Mouse (Mus musculus) forebrain, embryonic 13.5 days (tissue): ENCODE data around the gene Celf2. TPM values are rescaled to one million over a fixed set of nuclear protein-coding genes. Genes with fewer than 3 reads are reported as not detected.
A peak's percentile ranks its signal among the peaks of the same experiment; 100 is the strongest.

Source experiments
- ATAC-seq: fragments of 200-750 bp; cut with Nextera tagmentation; 2 replicates; pipeline ENCODE4 v1.8.0; 2017
- H3K27ac ChIP-seq: fragments of 300-500 bp; sonication (generic); 2 replicates; pipeline ENCODE4 v1.5.1; 2015; ENCODE audit warnings: inconsistent platforms, mild to moderate bottlenecking, moderate library complexity
- H3K27me3 ChIP-seq: fragments of 300-500 bp; sonication (generic); 2 replicates; pipeline ENCODE4 v1.6.1; 2015; ENCODE audit warnings: mild to moderate bottlenecking, inconsistent platforms
- H3K36me3 ChIP-seq: fragments of 300-500 bp; sonication (generic); 2 replicates; pipeline ENCODE4 v1.6.1; 2015; ENCODE audit warnings: mild to moderate bottlenecking, inconsistent platforms; ENCODE audit not compliant: poor library complexity, severe bottlenecking
- H3K4me1 ChIP-seq: fragments of 300-500 bp; sonication (generic); 2 replicates; pipeline ENCODE4 v1.6.1; 2015; ENCODE audit warnings: inconsistent platforms
- H3K4me2 ChIP-seq: fragments of 300-500 bp; sonication (generic); 2 replicates; pipeline ENCODE4 v1.6.1; 2015; ENCODE audit warnings: inconsistent platforms, mild to moderate bottlenecking, moderate library complexity
- H3K4me3 ChIP-seq: fragments of 300-500 bp; sonication (generic); 2 replicates; pipeline ENCODE4 v1.5.1; 2015; ENCODE audit warnings: mild to moderate bottlenecking, inconsistent platforms
- H3K9ac ChIP-seq: fragments of 300-500 bp; sonication (generic); 2 replicates; pipeline ENCODE4 v1.6.1; 2015; ENCODE audit warnings: mild to moderate bottlenecking, inconsistent platforms
- H3K9me3 ChIP-seq: fragments of 300-500 bp; sonication (generic); replicated peaks from 2 replicates; pipeline ENCODE4 v1.6.1; 2016; ENCODE audit warnings: inconsistent platforms
- WGBS: fragments of 180-500 bp; shearing (Covaris S2); methylation state at CpG from one replicate; pipeline ENCODE4 v1.1.7; 2015; 5-methylcytosine and 5-hydroxymethylcytosine counted together
- polyA plus RNA-seq: library from polyadenylated mRNA; unstranded; fragments of >200 nt; fragmentation: Nextera tagmentation; extraction: Ambion mirVana; gene quantifications from 2 replicates; pipeline ENCODE4 v1.2.1, GENCODE M21; 2015

Gene Celf2
- polyA plus RNA-seq, 1 experiment from 2014 or later = 226 TPM

- Histone ChIP-seq H3K9me3 (no peaks in the 10 kb centered on the region), H3K27ac (no peak overlapping the region), H3K36me3 (peaks cover 4% of the 10 kb centered on the region; the same call in 1 of the 2 replicates), H3K9ac (no peak overlapping the region), H3K4me2 (no peak overlapping the region), H3K27me3 (no peaks in the 10 kb centered on the region), H3K4me1 (peaks cover 25% of the 10 kb centered on the region), H3K4me3 (no peak overlapping the region)
- ATAC-seq = no peak
- WGBS = 94% methylated on average over 1 of the region's 1 CpGs
These were observed 804.6 kb downstream of the Celf2 start for GRCm38 (mm10) chr2:6704804-6705203.

GRCm38 (mm10) chr2:6704342-6704741 is 805.0 kb downstream of the Celf2 start:
- H3K9me3 ChIP-seq = no peaks in the 10 kb centered on the region
- peaks cover 25% of the 10 kb centered on the region for H3K4me1 ChIP-seq
- no peak for ATAC-seq
- no peak overlapping the region for H3K4me3 ChIP-seq
- peaks cover 7% of the 10 kb centered on the region; the same call in 1 of the 2 replicates for H3K36me3 ChIP-seq
- no peak overlapping the region for H3K4me2 ChIP-seq
- H3K27ac ChIP-seq = no peak overlapping the region
- no peaks in the 10 kb centered on the region for H3K27me3 ChIP-seq
- no peak overlapping the region for H3K9ac ChIP-seq
- WGBS = 91% methylated on average over 7 of the region's 7 CpGs

GRCm38 (mm10) chr2:6696326-6696725 is 813.0 kb downstream of the Celf2 start:
- Histone ChIP-seq H3K4me3 (no peak overlapping the region), H3K4me2 (no peak overlapping the region), H3K4me1 (no peaks in the 10 kb centered on the region), H3K27me3 (no peaks in the 10 kb centered on the region), H3K9ac (no peak overlapping the region), H3K27ac (no peak overlapping the region), H3K9me3 (no peaks in the 10 kb centered on the region), H3K36me3 (peaks cover 7% of the 10 kb centered on the region; the same call in 1 of the 2 replicates)
- no peak for ATAC-seq
- 93% methylated on average over 1 of the region's 1 CpGs for WGBS

- Histone ChIP-seq H3K9ac (no peak overlapping the region), H3K27ac (no peak overlapping the region), H3K36me3 (peaks cover 7% of the 10 kb centered on the region; the same call in 1 of the 2 replicates), H3K4me2 (no peak overlapping the region), H3K9me3 (no peaks in the 10 kb centered on the region), H3K27me3 (no peaks in the 10 kb centered on the region), H3K4me3 (no peak overlapping the region), H3K4me1 (no peaks in the 10 kb centered on the region)
- WGBS = 80% methylated on average over 4 of the region's 4 CpGs
- ATAC-seq = no peak
These were observed 813.9 kb downstream of the Celf2 start for GRCm38 (mm10) chr2:6695353-6695951.

- no peak for ATAC-seq
- no peak overlapping the region for H3K4me3 ChIP-seq
- no peaks in the 10 kb centered on the region for H3K9me3 ChIP-seq
- no peak overlapping the region for H3K9ac ChIP-seq
- no peak overlapping the region for H3K4me2 ChIP-seq
- no peaks in the 10 kb centered on the region for H3K27me3 ChIP-seq
- no peaks in the 10 kb centered on the region for H3K36me3 ChIP-seq
- 91% methylated on average over 2 of the region's 2 CpGs for WGBS
- H3K27ac ChIP-seq = no peak overlapping the region
- no peaks in the 10 kb centered on the region for H3K4me1 ChIP-seq
These were observed 819.7 kb downstream of the Celf2 start for GRCm38 (mm10) chr2:6689689-6690088.

- Histone ChIP-seq H3K36me3 (no peaks in the 10 kb centered on the region), H3K9ac (no peak overlapping the region), H3K9me3 (no peaks in the 10 kb centered on the region), H3K4me3 (no peak overlapping the region), H3K4me2 (no peak overlapping the region), H3K4me1 (no peaks in the 10 kb centered on the region), H3K27me3 (no peaks in the 10 kb centered on the region), H3K27ac (no peak overlapping the region)
- no peak for ATAC-seq
- 100% methylated on average over 1 of the region's 1 CpGs for WGBS
These were observed 831.1 kb downstream of the Celf2 start for GRCm38 (mm10) chr2:6678231-6678630.

GRCm38 (mm10) chr2:6677457-6677856 is 831.9 kb downstream of the Celf2 start:
- Histone ChIP-seq H3K27me3 (no peaks in the 10 kb centered on the region), H3K9me3 (no peaks in the 10 kb centered on the region), H3K36me3 (no peaks in the 10 kb centered on the region), H3K9ac (no peak overlapping the region), H3K4me1 (no peaks in the 10 kb centered on the region), H3K27ac (no peak overlapping the region), H3K4me2 (no peak overlapping the region), H3K4me3 (no peak overlapping the region)
- ATAC-seq = no peak

- no peak overlapping the region for H3K4me2 ChIP-seq
- no peak for ATAC-seq
- WGBS = 92% methylated on average over 3 of the region's 3 CpGs
These were observed 835.0 kb downstream of the Celf2 start for GRCm38 (mm10) chr2:6674401-6674800.

GRCm38 (mm10) chr2:6673418-6673817 is 835.9 kb downstream of the Celf2 start:
- Histone ChIP-seq H3K4me3 (no peak overlapping the region), H3K36me3 (no peaks in the 10 kb centered on the region), H3K4me2 (no peak overlapping the region), H3K27ac (no peak overlapping the region), H3K9ac (no peak overlapping the region), H3K4me1 (peaks cover 6% of the 10 kb centered on the region; the same call in 1 of the 2 replicates), H3K27me3 (no peaks in the 10 kb centered on the region), H3K9me3 (no peaks in the 10 kb centered on the region)
- no peak for ATAC-seq
- 89% methylated on average over 3 of the region's 3 CpGs for WGBS

More at GRCm38 (mm10) chr2:6674401-6674800, 835.0 kb downstream of the Celf2 start:
- H3K9ac ChIP-seq = no peak overlapping the region
- no peaks in the 10 kb centered on the region for H3K9me3 ChIP-seq
- H3K36me3 ChIP-seq = no peaks in the 10 kb centered on the region
- no peaks in the 10 kb centered on the region for H3K27me3 ChIP-seq
- H3K27ac ChIP-seq = no peak overlapping the region
- no peaks in the 10 kb centered on the region for H3K4me1 ChIP-seq
- H3K4me3 ChIP-seq = no peak overlapping the region

- Histone ChIP-seq H3K36me3 (no peaks in the 10 kb centered on the region; the same call in 1 of the 2 replicates), H3K27ac (peak overlapping the region; percentile 44; the same call in 1 of the 2 replicates), H3K9me3 (no peaks in the 10 kb centered on the region), H3K27me3 (no peaks in the 10 kb centered on the region), H3K9ac (no peak overlapping the region), H3K4me2 (no peak overlapping the region), H3K4me1 (peaks cover 26% of the 10 kb centered on the region), H3K4me3 (no peak overlapping the region)
- 79% methylated on average over 4 of the region's 4 CpGs for WGBS
- peak; percentile 59 for ATAC-seq
These were observed 841.8 kb downstream of the Celf2 start for GRCm38 (mm10) chr2:6667611-6668010.

GRCm38 (mm10) chr2:6659834-6660233 is 849.5 kb downstream of the Celf2 start:
- Histone ChIP-seq H3K4me3 (no peak overlapping the region), H3K27ac (no peak overlapping the region), H3K4me1 (peaks cover 33% of the 10 kb centered on the region), H3K4me2 (no peak overlapping the region), H3K9me3 (no peaks in the 10 kb centered on the region), H3K27me3 (no peaks in the 10 kb centered on the region), H3K9ac (no peak overlapping the region), H3K36me3 (no peaks in the 10 kb centered on the region)
- ATAC-seq = peak; percentile 40; the same call in 1 of the 2 replicates
- 78% methylated on average over 4 of the region's 4 CpGs for WGBS

- Histone ChIP-seq H3K36me3 (0 out of 2 replicates have a peak, but pooled peaks cover 2% of the 10 kb centered on the region), H3K4me1 (peaks cover 20% of the 10 kb centered on the region; the same call in 1 of the 2 replicates), H3K27me3 (no peaks in the 10 kb centered on the region), H3K4me2 (no peak overlapping the region), H3K9ac (no peak overlapping the region), H3K27ac (peak overlapping the region; percentile 25), H3K9me3 (no peaks in the 10 kb centered on the region), H3K4me3 (no peak overlapping the region)
- ATAC-seq = peak; percentile 75; the same call in 1 of the 2 replicates
- 78% methylated on average over 6 of the region's 6 CpGs for WGBS
These were observed 855.6 kb downstream of the Celf2 start for GRCm38 (mm10) chr2:6653719-6654118.

- H3K4me2 ChIP-seq = no peak overlapping the region
- ATAC-seq = 0 out of 2 replicates have a peak, but pooled peaks have one; percentile 1
- WGBS = 76% methylated on average over 1 of the region's 1 CpGs
- H3K9ac ChIP-seq = no peak overlapping the region
- H3K36me3 ChIP-seq = 0 out of 2 replicates have a peak, but pooled peaks cover 4% of the 10 kb centered on the region
- no peaks in the 10 kb centered on the region for H3K27me3 ChIP-seq
- H3K9me3 ChIP-seq = no peaks in the 10 kb centered on the region
- no peak overlapping the region for H3K4me3 ChIP-seq
- no peak overlapping the region for H3K27ac ChIP-seq
- H3K4me1 ChIP-seq = peaks cover 20% of the 10 kb centered on the region; the same call in 1 of the 2 replicates
These were observed 857.7 kb downstream of the Celf2 start for GRCm38 (mm10) chr2:6651697-6652096.
